Mouse (Mus musculus): ENCODE measurements at regions not wholly inside any gene's neighbourhood (a gene's known extent, or its start where the extent isn't known, plus 50 kb on each side); places are given as distances from the start of the nearest gene placed in this dataset.

DNA sequence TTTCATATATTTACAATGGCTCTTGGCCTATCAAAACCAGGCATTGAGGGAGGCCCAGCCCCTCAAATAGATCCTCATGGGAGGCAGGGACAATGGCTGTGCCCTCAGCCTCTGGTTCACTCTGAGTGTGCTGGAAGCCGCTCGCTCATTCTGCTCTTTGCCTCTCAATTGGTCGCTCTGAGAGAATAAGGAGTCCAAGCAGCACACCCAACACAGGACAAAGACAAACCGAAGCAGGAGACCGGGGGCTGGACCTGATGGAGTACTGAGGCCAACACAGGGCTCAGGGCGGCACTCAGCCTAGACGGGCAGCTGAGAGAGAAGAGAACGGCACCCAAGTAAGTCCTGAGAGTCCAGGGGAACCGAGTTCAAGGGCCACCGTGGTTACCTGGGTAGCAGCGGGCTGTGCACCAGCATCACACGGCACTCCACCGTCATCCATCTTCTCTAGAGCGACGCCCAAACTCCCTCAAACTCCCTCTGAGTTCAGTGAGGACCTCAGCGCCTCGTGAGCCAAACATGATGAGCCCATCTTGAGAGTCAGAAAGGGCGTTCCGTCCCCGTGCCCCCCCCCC is 145.8 kb downstream of the Setd4 start:
- H3K4me3 ChIP-seq (ENCODE audit: insufficient read depth, low read depth, low read length): no peak overlapping the region
- no peaks in the 10 kb centered on the region for H3K27me3 ChIP-seq (replicated peaks; ENCODE audit: control insufficient read depth, insufficient read depth, low read length)
- no peak overlapping the region for H3K27ac ChIP-seq (ENCODE audit: insufficient read depth, low read depth, low read length)
- WGBS: 87% methylated on average over 20 of the region's 20 CpGs
- H3K36me3 ChIP-seq (ENCODE audit: control insufficient read depth, insufficient read depth, low read length): no peaks in the 10 kb centered on the region
- H3K4me1 ChIP-seq (ENCODE audit: control insufficient read depth, insufficient read depth, low read length): no peaks in the 10 kb centered on the region
- DNase-seq: no peak
- TF ChIP-seq CTCF (conservative IDR thresholded peaks at IDR 0.05; ENCODE audit: insufficient read depth, insufficient read length, low read depth, low read length) (no peak), POLR2A (IDR thresholded peaks at IDR 0.05; ENCODE audit: low read depth, low read length) (no peak)

DNA sequence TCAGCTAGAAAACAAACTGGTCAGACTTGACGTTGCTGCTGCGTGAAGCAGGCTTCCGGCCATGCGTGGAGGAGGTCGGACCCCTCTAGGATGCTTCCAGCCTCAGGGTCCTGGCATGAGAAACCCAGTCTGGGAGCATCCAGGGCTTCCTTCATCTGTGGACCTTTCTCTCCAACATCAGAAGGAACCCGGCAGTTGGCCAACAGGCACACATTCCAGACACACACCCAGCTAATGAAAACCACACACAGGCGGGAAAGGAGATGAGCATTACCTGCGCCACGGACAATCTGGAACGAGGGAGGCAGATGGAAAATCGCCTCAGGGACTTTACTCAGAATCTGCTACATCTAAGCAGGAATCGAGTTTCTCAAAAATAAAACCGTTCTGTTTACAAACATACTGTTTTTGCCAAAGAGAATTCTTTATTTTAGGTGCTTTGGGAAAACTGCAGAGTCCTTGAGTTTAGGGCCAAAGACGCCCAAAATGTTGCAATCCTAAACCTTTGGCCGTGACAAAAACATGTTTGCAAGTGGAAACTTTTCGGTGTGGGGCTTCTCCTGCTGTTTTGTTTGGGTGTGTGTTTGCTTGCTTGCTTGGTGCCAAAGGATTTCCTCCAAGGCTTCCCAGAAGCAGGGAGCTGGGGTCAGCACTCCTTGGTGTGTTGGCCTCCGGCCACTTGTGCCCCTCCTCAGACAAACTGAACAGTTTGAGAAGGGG is 147.0 kb downstream of the Setd4 start:
- DNase-seq: no peak
- TF ChIP-seq CTCF (conservative IDR thresholded peaks at IDR 0.05; ENCODE audit: insufficient read depth, insufficient read length, low read depth, low read length): no peak
- no peak for TF ChIP-seq POLR2A (IDR thresholded peaks at IDR 0.05; ENCODE audit: low read depth, low read length)
- WGBS: 75% methylated on average over 17 of the region's 17 CpGs

GRCm38 (mm10) chr16:93454080-93454997 is 149.5 kb downstream of the Setd4 start:
- WGBS: 25% methylated on average over 8 of the region's 8 CpGs
- DNase-seq: peak; percentile 76
- no peaks in the 10 kb centered on the region for H3K27me3 ChIP-seq (replicated peaks; ENCODE audit: control insufficient read depth, insufficient read depth, low read length)
- H3K4me3 ChIP-seq (ENCODE audit: insufficient read depth, low read depth, low read length): no peak overlapping the region
- H3K36me3 ChIP-seq (ENCODE audit: control insufficient read depth, insufficient read depth, low read length): no peaks in the 10 kb centered on the region
- no peak overlapping the region for H3K27ac ChIP-seq (ENCODE audit: insufficient read depth, low read depth, low read length)
- TF ChIP-seq POLR2A (IDR thresholded peaks at IDR 0.05; ENCODE audit: low read depth, low read length) (no peak), CTCF (conservative IDR thresholded peaks at IDR 0.05; ENCODE audit: insufficient read depth, insufficient read length, low read depth, low read length) (peak; percentile 98)
- no peaks in the 10 kb centered on the region for H3K4me1 ChIP-seq (ENCODE audit: control insufficient read depth, insufficient read depth, low read length)

More for the DNA sequence above, 147.0 kb downstream of the Setd4 start:
- Histone ChIP-seq H3K36me3 (ENCODE audit: control insufficient read depth, insufficient read depth, low read length) (no peaks in the 10 kb centered on the region), H3K4me3 (ENCODE audit: insufficient read depth, low read depth, low read length) (no peak overlapping the region), H3K27ac (ENCODE audit: insufficient read depth, low read depth, low read length) (no peak overlapping the region), H3K4me1 (ENCODE audit: control insufficient read depth, insufficient read depth, low read length) (no peaks in the 10 kb centered on the region), H3K27me3 (replicated peaks; ENCODE audit: control insufficient read depth, insufficient read depth, low read length) (no peaks in the 10 kb centered on the region)

DNA sequence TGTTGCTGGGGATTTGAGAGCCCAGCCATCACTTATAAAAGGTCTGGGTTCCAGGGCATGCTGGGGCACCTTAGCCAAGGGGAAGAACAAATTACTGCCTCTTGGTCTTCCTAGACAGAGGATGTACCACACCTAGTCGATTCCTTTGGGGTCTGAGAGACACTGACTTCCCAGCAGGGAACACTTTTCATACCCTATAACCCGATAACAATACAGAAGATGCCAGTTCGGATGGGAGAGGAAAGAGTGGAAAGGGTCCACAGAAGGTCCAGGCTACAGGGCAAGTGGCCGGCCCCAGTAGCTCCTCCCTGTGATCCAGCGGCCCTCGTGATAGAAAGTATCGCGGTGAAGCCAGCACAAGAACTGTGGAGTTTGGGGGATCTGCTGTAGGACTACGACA is 150.8 kb downstream of the Setd4 start:
- Histone ChIP-seq H3K27ac (ENCODE audit: insufficient read depth, low read depth, low read length) (no peak overlapping the region), H3K27me3 (replicated peaks; ENCODE audit: control insufficient read depth, insufficient read depth, low read length) (no peaks in the 10 kb centered on the region), H3K36me3 (ENCODE audit: control insufficient read depth, insufficient read depth, low read length) (no peaks in the 10 kb centered on the region), H3K4me3 (ENCODE audit: insufficient read depth, low read depth, low read length) (no peak overlapping the region), H3K4me1 (ENCODE audit: control insufficient read depth, insufficient read depth, low read length) (no peaks in the 10 kb centered on the region)
- DNase-seq: no peak
- no peak for TF ChIP-seq POLR2A (IDR thresholded peaks at IDR 0.05; ENCODE audit: low read depth, low read length)
- TF ChIP-seq CTCF (conservative IDR thresholded peaks at IDR 0.05; ENCODE audit: insufficient read depth, insufficient read length, low read depth, low read length): no peak
- WGBS: 74% methylated on average over 9 of the region's 9 CpGs

DNA sequence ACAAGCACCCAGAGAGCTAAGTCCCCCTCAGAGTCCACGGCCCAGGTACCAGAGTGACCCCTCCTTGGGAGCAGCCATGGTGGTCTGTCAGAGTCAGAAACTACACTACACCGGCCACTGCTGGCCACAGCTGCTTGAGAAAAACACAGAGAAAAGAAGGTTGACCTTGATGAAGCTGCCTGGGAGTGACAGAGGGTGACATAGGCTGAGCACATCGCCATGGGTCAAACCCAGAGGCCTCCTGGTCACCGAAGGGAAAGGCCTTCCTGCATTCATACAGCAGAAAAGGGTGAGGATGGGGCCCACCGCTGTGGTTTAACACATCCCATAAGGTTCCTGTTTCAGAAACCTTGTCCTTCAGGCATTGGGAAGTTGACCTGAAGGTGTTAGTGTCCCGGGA is 153.0 kb downstream of the Setd4 start:
- Histone ChIP-seq H3K4me3 (ENCODE audit: insufficient read depth, low read depth, low read length) (no peak overlapping the region), H3K4me1 (ENCODE audit: control insufficient read depth, insufficient read depth, low read length) (no peaks in the 10 kb centered on the region), H3K27me3 (replicated peaks; ENCODE audit: control insufficient read depth, insufficient read depth, low read length) (no peaks in the 10 kb centered on the region), H3K36me3 (ENCODE audit: control insufficient read depth, insufficient read depth, low read length) (no peaks in the 10 kb centered on the region), H3K27ac (ENCODE audit: insufficient read depth, low read depth, low read length) (no peak overlapping the region)
- TF ChIP-seq POLR2A (IDR thresholded peaks at IDR 0.05; ENCODE audit: low read depth, low read length) (no peak), CTCF (conservative IDR thresholded peaks at IDR 0.05; ENCODE audit: insufficient read depth, insufficient read length, low read depth, low read length) (no peak)
- 92% methylated on average over 6 of the region's 6 CpGs for WGBS
- DNase-seq: no peak

GRCm38 (mm10) chr16:93449925-93450324 is 153.9 kb downstream of the Setd4 start:
- Histone ChIP-seq H3K4me3 (ENCODE audit: insufficient read depth, low read depth, low read length) (no peak overlapping the region), H3K27me3 (replicated peaks; ENCODE audit: control insufficient read depth, insufficient read depth, low read length) (no peaks in the 10 kb centered on the region), H3K4me1 (ENCODE audit: control insufficient read depth, insufficient read depth, low read length) (no peaks in the 10 kb centered on the region), H3K27ac (ENCODE audit: insufficient read depth, low read depth, low read length) (no peak overlapping the region), H3K36me3 (ENCODE audit: control insufficient read depth, insufficient read depth, low read length) (no peaks in the 10 kb centered on the region)
- TF ChIP-seq POLR2A (IDR thresholded peaks at IDR 0.05; ENCODE audit: low read depth, low read length) (no peak), CTCF (conservative IDR thresholded peaks at IDR 0.05; ENCODE audit: insufficient read depth, insufficient read length, low read depth, low read length) (no peak)
- WGBS: 37% methylated on average over 3 of the region's 3 CpGs
- DNase-seq: no peak

DNA sequence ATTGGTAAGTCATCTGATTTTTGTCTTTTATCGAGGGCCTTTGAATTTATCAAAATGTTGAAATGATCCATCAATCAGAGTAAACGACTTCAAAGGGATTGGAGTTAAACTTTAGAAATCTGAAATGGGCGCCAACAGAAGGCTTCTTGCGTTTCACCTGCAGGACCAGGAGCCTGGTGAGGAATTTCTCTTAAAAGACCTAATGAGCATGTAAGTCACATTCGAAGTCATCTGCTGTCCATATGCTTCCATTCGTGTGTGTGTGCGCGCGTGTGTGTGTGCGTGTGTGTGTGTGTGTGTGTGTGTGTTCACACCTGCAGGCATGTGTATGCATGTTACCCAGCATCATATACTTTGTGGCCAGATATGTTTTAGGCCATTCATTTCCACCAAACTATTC is 155.7 kb downstream of the Setd4 start:
- Histone ChIP-seq H3K27ac (ENCODE audit: insufficient read depth, low read depth, low read length) (no peak overlapping the region), H3K4me1 (ENCODE audit: control insufficient read depth, insufficient read depth, low read length) (no peaks in the 10 kb centered on the region), H3K36me3 (ENCODE audit: control insufficient read depth, insufficient read depth, low read length) (no peaks in the 10 kb centered on the region), H3K27me3 (replicated peaks; ENCODE audit: control insufficient read depth, insufficient read depth, low read length) (no peaks in the 10 kb centered on the region), H3K4me3 (ENCODE audit: insufficient read depth, low read depth, low read length) (no peak overlapping the region)
- no peak for DNase-seq
- TF ChIP-seq POLR2A (IDR thresholded peaks at IDR 0.05; ENCODE audit: low read depth, low read length) (no peak), CTCF (conservative IDR thresholded peaks at IDR 0.05; ENCODE audit: insufficient read depth, insufficient read length, low read depth, low read length) (no peak)
- whole genome bisulfite sequencing: 88% methylated on average over 10 of the region's 10 CpGs

Data from kidney, adult 2 months (tissue).